Mouse (Mus musculus): Measurements from ENCODE around the gene Scamp3. TPM values are rescaled to one million over a fixed set of nuclear protein-coding genes. Genes with fewer than 3 reads are reported as not detected.
A peak's percentile ranks its signal among the peaks of the same experiment; 100 is the strongest.

The Scamp3 gene
- polyA plus RNA-seq, 1 experiment, result 256 TPM

GRCm38 (mm10) chr3:89179056-89179455 lies 1.8 kb downstream of the Scamp3 start:
- TF ChIP-seq FLI1 (IDR thresholded peaks at IDR 0.05; ENCODE audit: low read length) (no peak), GATA1 (IDR thresholded peaks at IDR 0.05; ENCODE audit: borderline replicate concordance, low read length) (no peak)
- Histone ChIP-seq H3K9me3 (no peaks in the 10 kb centered on the region), H3K36me3 (replicated peaks; ENCODE audit: low read length) (peaks cover 81% of the 10 kb centered on the region), H3K27me3 (replicated peaks) (no peaks in the 10 kb centered on the region), H3K4me3 (replicated peaks) (peak overlapping the region; percentile 15), H3K4me1 (peaks cover 55% of the 10 kb centered on the region)

GRCm38 (mm10) chr3:89181749-89182500 lies 4.7 kb downstream of the Scamp3 start:
- H3K9me3 ChIP-seq, result no peaks in the 10 kb centered on the region
- peak overlapping the region; percentile 28 for H3K4me3 ChIP-seq (replicated peaks)
- no peaks in the 10 kb centered on the region for H3K27me3 ChIP-seq (replicated peaks)
- peaks cover 64% of the 10 kb centered on the region for H3K36me3 ChIP-seq (replicated peaks; ENCODE audit: low read length)
- peaks cover 69% of the 10 kb centered on the region for H3K4me1 ChIP-seq
- TF ChIP-seq FLI1 (IDR thresholded peaks at IDR 0.05; ENCODE audit: low read length) (no peak), GATA1 (IDR thresholded peaks at IDR 0.05; ENCODE audit: borderline replicate concordance, low read length) (no peak)

GRCm38 (mm10) chr3:89182531-89183057 lies 5.3 kb downstream of the Scamp3 start:
- Histone ChIP-seq H3K36me3 (replicated peaks; ENCODE audit: low read length) (peaks cover 71% of the 10 kb centered on the region), H3K4me3 (replicated peaks) (peak overlapping the region; percentile 93), H3K27me3 (replicated peaks) (no peaks in the 10 kb centered on the region), H3K4me1 (peaks cover 74% of the 10 kb centered on the region), H3K9me3 (no peaks in the 10 kb centered on the region)
- TF ChIP-seq GATA1 (IDR thresholded peaks at IDR 0.05; ENCODE audit: borderline replicate concordance, low read length) (no peak), FLI1 (IDR thresholded peaks at IDR 0.05; ENCODE audit: low read length) (no peak)

- peaks cover 75% of the 10 kb centered on the region for H3K4me1 ChIP-seq
- H3K36me3 ChIP-seq (replicated peaks; ENCODE audit: low read length), result peaks cover 78% of the 10 kb centered on the region
- TF ChIP-seq FLI1 (IDR thresholded peaks at IDR 0.05; ENCODE audit: low read length), result no peak
- no peak for TF ChIP-seq GATA1 (IDR thresholded peaks at IDR 0.05; ENCODE audit: borderline replicate concordance, low read length)
Observed at GRCm38 (mm10) chr3:89183058-89183958, 6.0 kb downstream of the Scamp3 start, which contains the start of gene Fam189b. TSS of gene Fam189b (plus strand) at chr3:89183143.

GRCm38 (mm10) chr3:89183959-89184315 lies 6.7 kb downstream of the Scamp3 start:
- H3K27me3 ChIP-seq (replicated peaks), result no peaks in the 10 kb centered on the region
- H3K36me3 ChIP-seq (replicated peaks; ENCODE audit: low read length), result peaks cover 81% of the 10 kb centered on the region
- peak overlapping the region; percentile 93 for H3K4me3 ChIP-seq (replicated peaks)
- H3K9me3 ChIP-seq, result no peaks in the 10 kb centered on the region
- H3K4me1 ChIP-seq, result peaks cover 74% of the 10 kb centered on the region
- no peak for TF ChIP-seq FLI1 (IDR thresholded peaks at IDR 0.05; ENCODE audit: low read length)
- no peak for TF ChIP-seq GATA1 (IDR thresholded peaks at IDR 0.05; ENCODE audit: borderline replicate concordance, low read length)

More at GRCm38 (mm10) chr3:89183058-89183958, 6.0 kb downstream of the Scamp3 start, which contains the start of gene Fam189b:
- Histone ChIP-seq H3K4me3 (replicated peaks) (peak within 1 kb of the TSS; percentile 93), H3K9me3 (no peaks in the 10 kb centered on the region), H3K27me3 (replicated peaks) (no peaks in the 10 kb centered on the region)

GRCm38 (mm10) chr3:89187197-89187596 lies 9.9 kb downstream of the Scamp3 start:
- Histone ChIP-seq H3K4me3 (replicated peaks) (peak overlapping the region; percentile 50), H3K27me3 (replicated peaks) (no peaks in the 10 kb centered on the region), H3K4me1 (peaks cover 78% of the 10 kb centered on the region), H3K9me3 (no peaks in the 10 kb centered on the region), H3K36me3 (replicated peaks; ENCODE audit: low read length) (peaks cover 48% of the 10 kb centered on the region)
- TF ChIP-seq GATA1 (IDR thresholded peaks at IDR 0.05; ENCODE audit: borderline replicate concordance, low read length), result no peak
- no peak for TF ChIP-seq FLI1 (IDR thresholded peaks at IDR 0.05; ENCODE audit: low read length)

GRCm38 (mm10) chr3:89187690-89188477 lies 10.6 kb downstream of the Scamp3 start:
- H3K4me1 ChIP-seq, result peaks cover 71% of the 10 kb centered on the region
- H3K36me3 ChIP-seq (replicated peaks; ENCODE audit: low read length), result peaks cover 41% of the 10 kb centered on the region

GRCm38 (mm10) chr3:89188478-89188875 lies 11.2 kb downstream of the Scamp3 start:
- H3K27me3 ChIP-seq (replicated peaks), result no peaks in the 10 kb centered on the region
- peaks cover 66% of the 10 kb centered on the region for H3K4me1 ChIP-seq
- no peak overlapping the region for H3K4me3 ChIP-seq (replicated peaks)
- no peaks in the 10 kb centered on the region for H3K9me3 ChIP-seq
- H3K36me3 ChIP-seq (replicated peaks; ENCODE audit: low read length), result peaks cover 35% of the 10 kb centered on the region
- no peak for TF ChIP-seq GATA1 (IDR thresholded peaks at IDR 0.05; ENCODE audit: borderline replicate concordance, low read length)
- TF ChIP-seq FLI1 (IDR thresholded peaks at IDR 0.05; ENCODE audit: low read length), result no peak

More at GRCm38 (mm10) chr3:89187690-89188477, 10.6 kb downstream of the Scamp3 start:
- Histone ChIP-seq H3K4me3 (replicated peaks) (peak overlapping the region; percentile 8), H3K9me3 (no peaks in the 10 kb centered on the region), H3K27me3 (replicated peaks) (no peaks in the 10 kb centered on the region)
- no peak for TF ChIP-seq GATA1 (IDR thresholded peaks at IDR 0.05; ENCODE audit: borderline replicate concordance, low read length)
- no peak for TF ChIP-seq FLI1 (IDR thresholded peaks at IDR 0.05; ENCODE audit: low read length)

GRCm38 (mm10) chr3:89190436-89190835 lies 13.2 kb downstream of the Scamp3 start:
- Histone ChIP-seq H3K27me3 (replicated peaks) (no peaks in the 10 kb centered on the region), H3K36me3 (replicated peaks; ENCODE audit: low read length) (peaks cover 29% of the 10 kb centered on the region), H3K4me1 (peaks cover 53% of the 10 kb centered on the region), H3K9me3 (no peaks in the 10 kb centered on the region), H3K4me3 (replicated peaks) (no peak overlapping the region)
- no peak for TF ChIP-seq GATA1 (IDR thresholded peaks at IDR 0.05; ENCODE audit: borderline replicate concordance, low read length)
- TF ChIP-seq FLI1 (IDR thresholded peaks at IDR 0.05; ENCODE audit: low read length), result no peak
